Mouse (Mus musculus) cortical plate, adult 2 months (tissue): ENCODE results near the gene Scd4. TPM values are rescaled to one million over a fixed set of nuclear protein-coding genes. Genes with fewer than 3 reads are reported as not detected.
"Not testable (repeated sequence)": the region's sequence is repeated elsewhere in the genome, so short reads cannot be mapped to it uniquely, and the experiment has no call there.

Experiments used
- H3K27ac ChIP-seq: fragments of 200-500 bp; 2 replicates; pipeline ENCODE4 v1.5.1; 2012; ENCODE audit warnings: low read length, control low read depth, inconsistent platforms; ENCODE audit not compliant: insufficient read depth
- H3K4me1 ChIP-seq: fragments of 200-500 bp; 2 replicates; pipeline ENCODE4 v1.6.1; 2011; ENCODE audit warnings: low read length; ENCODE audit not compliant: control insufficient read depth, insufficient read depth
- H3K4me3 ChIP-seq: fragments of 200-500 bp; 2 replicates; pipeline ENCODE4 v1.5.1; 2011; ENCODE audit warnings: mild to moderate bottlenecking, low read length, control low read depth; ENCODE audit not compliant: insufficient read depth
- CTCF ChIP-seq: fragments of 200-500 bp; IDR thresholded peaks from 2 replicates; pipeline ENCODE4 v1.5.1; 2011; ENCODE audit warnings: mild to moderate bottlenecking, control low read depth, low read length; ENCODE audit not compliant: insufficient read depth; ENCODE audit errors: extremely low read depth
- POLR2A ChIP-seq: fragments of 200-500 bp; IDR thresholded peaks from 2 replicates; pipeline ENCODE4 v1.6.1; 2011; ENCODE audit warnings: mild to moderate bottlenecking, low read length, control low read depth; ENCODE audit not compliant: insufficient read depth; ENCODE audit errors: extremely low read depth
- polyA plus RNA-seq: library from polyadenylated mRNA; depleted of rRNA; stranded (reverse); fragments of >200 nt; gene quantifications from 2 replicates; pipeline ENCODE4 v1.2.3, GENCODE M21; 2012

Scd4 gene
- polyA plus RNA-seq, 1 experiment, result 0.33 TPM

- TF ChIP-seq CTCF (no peak), POLR2A (peak; percentile 34; the same call in 1 of the 2 replicates)
- Histone ChIP-seq H3K27ac (peak overlapping the region; percentile 91), H3K4me3 (peak overlapping the region; percentile 31; the same call in 1 of the 2 replicates), H3K4me1 (peaks cover 2% of the 10 kb centered on the region)
These were observed 18.5 kb upstream of the Scd4 start for GRCm38 (mm10) chr19:44314327-44314759.

GRCm38 (mm10) chr19:44314871-44315414, 17.9 kb upstream of the Scd4 start:
- H3K4me1 ChIP-seq, result peaks cover 2% of the 10 kb centered on the region
- H3K4me3 ChIP-seq, result peak overlapping the region; percentile 31
- H3K27ac ChIP-seq, result peak overlapping the region; percentile 5; the same call in 1 of the 2 replicates
- TF ChIP-seq POLR2A, result 0 out of 2 replicates have a peak, but pooled peaks have one; percentile 29
- TF ChIP-seq CTCF, result no peak

- no peak overlapping the region for H3K27ac ChIP-seq
- H3K4me3 ChIP-seq, result no peak overlapping the region
- peaks cover 2% of the 10 kb centered on the region for H3K4me1 ChIP-seq
- TF ChIP-seq POLR2A (no peak), CTCF (no peak)
These were observed 16.1 kb upstream of the Scd4 start for GRCm38 (mm10) chr19:44316752-44317315.

GRCm38 (mm10) chr19:44317391-44317790, 15.5 kb upstream of the Scd4 start:
- Histone ChIP-seq H3K4me1 (peaks cover 2% of the 10 kb centered on the region), H3K4me3 (no peak overlapping the region), H3K27ac (no peak overlapping the region)
- TF ChIP-seq POLR2A (no peak), CTCF (no peak)

GRCm38 (mm10) chr19:44318545-44318944, 14.3 kb upstream of the Scd4 start:
- Histone ChIP-seq H3K4me1 (peaks cover 2% of the 10 kb centered on the region), H3K4me3 (no peak overlapping the region), H3K27ac (no peak overlapping the region)
- no peak for TF ChIP-seq POLR2A
- TF ChIP-seq CTCF, result no peak

GRCm38 (mm10) chr19:44320316-44320715, 12.6 kb upstream of the Scd4 start:
- TF ChIP-seq CTCF (no peak), POLR2A (no peak)
- H3K4me3 ChIP-seq, result no peak overlapping the region
- H3K27ac ChIP-seq, result no peak overlapping the region
- H3K4me1 ChIP-seq, result no peaks in the 10 kb centered on the region

GRCm38 (mm10) chr19:44321201-44321600, 11.7 kb upstream of the Scd4 start:
- no peaks in the 10 kb centered on the region for H3K4me1 ChIP-seq
- no peak for TF ChIP-seq CTCF
- no peak for TF ChIP-seq POLR2A
- no peak overlapping the region for H3K27ac ChIP-seq
- H3K4me3 ChIP-seq, result no peak overlapping the region

- Histone ChIP-seq H3K27ac (no peak overlapping the region), H3K4me1 (no peaks in the 10 kb centered on the region), H3K4me3 (no peak overlapping the region)
- TF ChIP-seq CTCF (no peak), POLR2A (no peak)
These were observed 11.3 kb upstream of the Scd4 start for GRCm38 (mm10) chr19:44321631-44322030.

GRCm38 (mm10) chr19:44329566-44329965, 3.3 kb upstream of the Scd4 start:
- TF ChIP-seq POLR2A (no peak), CTCF (no peak)
- peaks cover 8% of the 10 kb centered on the region for H3K4me1 ChIP-seq
- H3K4me3 ChIP-seq, result no peak overlapping the region
- no peak overlapping the region for H3K27ac ChIP-seq

- peaks cover 11% of the 10 kb centered on the region for H3K4me1 ChIP-seq
- not testable (repeated sequence) for H3K27ac ChIP-seq
These were observed 1.8 kb upstream of the Scd4 start for GRCm38 (mm10) chr19:44331128-44331527.

GRCm38 (mm10) chr19:44331911-44332310, 981 bp upstream of the Scd4 start:
- peaks cover 12% of the 10 kb centered on the region for H3K4me1 ChIP-seq
- no peak overlapping the region for H3K27ac ChIP-seq
- TF ChIP-seq CTCF, result no peak
- TF ChIP-seq POLR2A, result no peak
- no peak overlapping the region for H3K4me3 ChIP-seq

More at GRCm38 (mm10) chr19:44331128-44331527, 1.8 kb upstream of the Scd4 start:
- H3K4me3 ChIP-seq, result not testable (repeated sequence)
